Mouse (Mus musculus): ENCODE results near the gene 1700037H04Rik.

DNA sequence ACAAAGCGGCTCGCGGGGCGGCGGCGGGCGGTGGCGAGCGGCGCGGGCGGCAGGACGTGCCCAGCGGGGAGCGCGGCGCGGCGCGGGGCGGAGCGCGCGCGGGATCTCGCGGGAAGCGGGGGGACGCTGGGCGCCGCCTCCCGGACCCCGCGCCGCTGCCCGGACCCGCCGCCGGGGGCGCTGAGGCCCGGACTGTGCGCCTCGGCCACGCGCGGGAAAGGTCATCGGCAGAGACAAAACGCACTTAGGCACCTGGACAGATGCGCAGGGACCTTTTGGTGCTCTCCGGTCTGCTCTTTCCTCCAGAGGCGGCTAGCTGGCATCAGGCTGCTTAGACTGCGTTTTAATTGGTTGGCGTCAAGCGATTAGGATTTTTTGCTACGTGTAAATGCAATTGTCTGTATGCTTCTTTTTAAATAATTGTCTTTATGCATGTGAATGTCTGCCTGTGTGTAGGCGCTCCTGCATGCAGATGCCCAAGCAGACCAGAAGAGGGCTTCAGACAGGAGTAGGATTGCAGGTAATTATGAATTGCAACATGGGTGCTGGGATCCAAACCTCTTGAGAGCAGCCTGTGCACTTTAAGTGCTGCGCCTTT, 20.2 kb upstream of the 1700037H04Rik start, which contains the start of gene Cenpb:
- TF ChIP-seq CTCF (IDR thresholded peaks at IDR 0.05; ENCODE audit: low read depth) (peak; percentile 49), EP300 (IDR thresholded peaks at IDR 0.05; ENCODE audit: low read depth) (no peak)

Data from heart, postnatal 0 days (tissue).